Mouse (Mus musculus): ENCODE measurements around the gene Scamp4.
"Not testable (repeated sequence)": the region's sequence is repeated elsewhere in the genome, so short reads cannot be mapped to it uniquely, and the experiment has no call there.

The Scamp4 gene

DNA sequence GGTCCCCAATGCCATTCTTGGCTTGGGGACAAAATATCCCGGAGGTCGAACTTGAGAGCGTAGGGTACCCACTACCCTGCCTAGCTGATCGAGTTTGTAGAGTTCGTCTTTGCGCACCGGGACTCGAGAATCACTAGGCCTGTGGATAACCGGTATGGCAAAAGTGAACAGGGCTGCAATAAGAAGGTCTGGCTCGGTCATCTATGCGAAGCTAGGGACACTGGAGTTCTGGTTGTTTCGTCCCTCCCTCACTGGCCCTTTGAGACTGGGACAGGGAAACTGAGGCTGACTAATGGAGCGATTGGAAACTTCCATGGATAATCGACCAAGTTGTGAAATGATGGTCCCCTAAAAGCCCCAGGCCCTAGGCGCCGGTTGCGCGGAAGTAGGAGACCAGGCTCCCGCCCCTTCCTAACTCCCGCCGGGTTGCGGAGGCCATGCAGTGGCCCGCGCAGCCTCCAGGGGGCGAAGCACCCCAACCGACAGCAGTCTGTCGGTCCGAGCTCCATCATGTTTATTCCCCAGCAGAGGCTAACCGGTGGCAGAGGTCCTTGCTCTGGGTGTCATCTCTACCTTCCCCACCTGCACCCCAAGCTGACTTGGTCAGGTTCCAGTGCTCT, 24.4 kb upstream of the Scamp4 start:
- no peak for DNase-seq (ENCODE audit: low read depth)

- DNase-seq (ENCODE audit: low read depth) = peak; percentile 93
Measured at GRCm38 (mm10) chr10:80578911-80579310, 23.8 kb upstream of the Scamp4 start.

- DNase-seq (ENCODE audit: low read depth) = no peak
Measured at GRCm38 (mm10) chr10:80583047-80583446, 19.6 kb upstream of the Scamp4 start.

DNA sequence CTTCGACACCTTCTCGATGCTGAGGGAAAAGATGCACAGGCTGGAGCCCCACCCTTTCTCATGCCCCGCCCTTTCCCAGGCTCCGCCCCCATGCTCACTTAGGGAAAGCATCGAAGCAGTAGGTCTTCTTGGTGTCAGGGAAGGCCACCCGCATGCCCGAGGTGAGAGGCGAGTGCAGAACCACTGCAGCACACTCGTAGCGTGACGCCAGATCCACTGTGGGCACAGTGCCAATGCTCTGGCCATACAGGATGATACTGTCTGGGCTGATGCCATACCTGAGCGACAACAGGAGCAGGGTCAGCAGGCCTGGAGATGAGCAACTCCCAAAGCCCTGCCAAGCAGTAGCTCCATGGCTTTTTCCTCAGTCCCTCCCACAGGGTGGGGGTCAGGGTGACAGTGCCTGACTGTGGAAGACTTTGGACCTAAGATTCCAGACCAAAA, 18.6 kb upstream of the Scamp4 start:
- DNase-seq (ENCODE audit: low read depth) = no peak

- DNase-seq (ENCODE audit: low read depth) = no peak
Measured at GRCm38 (mm10) chr10:80584642-80585552, 17.8 kb upstream of the Scamp4 start.

DNA sequence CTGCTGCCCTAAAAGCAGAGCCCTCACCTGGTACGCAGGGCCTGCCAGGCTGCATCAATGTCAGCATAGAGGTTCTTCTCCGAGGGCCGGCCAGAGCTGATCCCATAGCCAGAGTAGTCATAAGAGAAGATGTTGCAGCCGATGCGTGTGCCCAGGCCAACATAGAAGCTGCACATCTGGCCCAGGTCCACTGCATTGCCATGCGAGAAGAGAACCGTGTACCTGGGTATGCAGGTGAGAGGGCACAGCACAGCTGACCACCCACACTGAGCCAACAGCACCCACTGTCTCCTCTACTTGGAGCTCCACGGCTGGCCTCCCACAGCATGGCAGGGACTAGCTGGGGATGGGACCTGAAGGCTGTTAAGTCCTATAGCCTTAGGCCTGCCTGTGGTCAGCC, 17.1 kb upstream of the Scamp4 start:
- no peak for DNase-seq (ENCODE audit: low read depth)

GRCm38 (mm10) chr10:80586407-80587304, 16.0 kb upstream of the Scamp4 start:
- no peak for DNase-seq (ENCODE audit: low read depth)

DNA sequence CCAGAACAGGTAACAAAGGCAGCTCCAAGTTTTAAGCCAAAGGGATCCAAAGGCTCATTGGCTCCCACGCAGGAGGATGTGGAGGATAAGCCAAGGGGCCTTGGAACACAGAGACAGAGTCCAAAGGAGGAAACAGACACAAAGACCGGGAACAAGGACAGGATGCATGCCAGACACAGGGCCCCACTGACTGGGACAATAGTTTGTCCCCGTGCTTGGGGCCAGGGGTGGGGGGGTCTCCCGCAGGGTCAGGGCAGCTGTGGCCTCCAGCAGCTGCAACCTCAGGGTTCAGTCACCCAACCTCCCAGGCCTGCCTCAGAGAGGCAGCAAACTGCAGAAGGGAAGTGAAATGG, 15.4 kb upstream of the Scamp4 start:
- no peak for DNase-seq (ENCODE audit: low read depth)

GRCm38 (mm10) chr10:80589127-80589878, 13.4 kb upstream of the Scamp4 start:
- DNase-seq (ENCODE audit: low read depth) = no peak

DNA sequence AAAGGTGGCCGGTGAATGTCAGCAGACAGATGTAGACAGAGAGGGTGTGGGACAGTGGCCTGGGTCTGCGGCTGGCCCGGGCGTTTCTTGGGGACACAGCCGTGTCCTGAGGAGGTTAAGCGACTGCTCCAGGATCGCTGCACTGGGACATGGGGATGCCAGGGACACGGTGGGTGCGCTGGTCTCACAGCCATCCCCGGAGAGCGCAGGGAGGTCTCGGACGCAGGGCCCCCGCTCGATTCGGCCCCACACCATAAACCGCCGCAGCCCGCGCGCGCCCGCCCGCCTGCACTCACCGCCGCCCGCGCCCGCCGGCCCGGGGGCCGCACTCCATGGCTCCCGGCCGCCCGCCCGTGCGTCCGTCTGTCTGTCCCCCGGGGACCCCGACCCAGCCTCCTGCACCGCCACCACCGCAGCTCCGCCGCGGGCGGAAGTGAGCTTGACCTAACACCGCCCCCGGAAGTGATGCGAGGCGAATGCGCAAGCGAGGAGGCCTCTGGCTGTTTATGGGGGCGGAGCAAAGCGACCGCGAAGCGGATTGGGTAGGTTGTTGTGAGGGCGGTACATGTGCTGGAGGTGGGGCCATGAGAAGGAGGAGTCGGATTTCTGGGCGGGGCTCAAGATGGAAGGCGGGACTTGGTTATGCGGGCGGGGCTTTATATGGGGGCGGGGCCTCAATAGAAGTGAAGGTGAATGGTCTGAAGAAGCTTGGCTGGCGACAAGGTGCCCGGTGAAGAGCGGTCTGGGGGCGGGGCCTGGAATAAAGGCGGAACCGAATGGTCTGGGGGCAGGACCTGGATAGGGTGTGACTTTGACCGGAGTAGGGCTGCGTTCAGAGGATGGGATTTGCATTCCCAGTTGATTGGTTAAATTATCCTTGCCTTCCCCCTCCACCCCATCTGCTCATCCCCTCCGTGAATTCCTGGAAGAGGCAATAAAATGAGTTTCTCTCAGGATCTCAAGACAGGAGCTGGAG, 12.5 kb upstream of the Scamp4 start, which contains the start of gene Abhd17a:
TSS of gene Abhd17a (minus strand) at position 463 of the 976 bp plus-strand sequence.
- DNase-seq (ENCODE audit: low read depth) = peak; percentile 97

GRCm38 (mm10) chr10:80596318-80596717, 6.4 kb upstream of the Scamp4 start:
- no peak for DNase-seq (ENCODE audit: low read depth)

GRCm38 (mm10) chr10:80603364-80603763, 692 bp downstream of the Scamp4 start:
- no peak for DNase-seq (ENCODE audit: low read depth)

DNA sequence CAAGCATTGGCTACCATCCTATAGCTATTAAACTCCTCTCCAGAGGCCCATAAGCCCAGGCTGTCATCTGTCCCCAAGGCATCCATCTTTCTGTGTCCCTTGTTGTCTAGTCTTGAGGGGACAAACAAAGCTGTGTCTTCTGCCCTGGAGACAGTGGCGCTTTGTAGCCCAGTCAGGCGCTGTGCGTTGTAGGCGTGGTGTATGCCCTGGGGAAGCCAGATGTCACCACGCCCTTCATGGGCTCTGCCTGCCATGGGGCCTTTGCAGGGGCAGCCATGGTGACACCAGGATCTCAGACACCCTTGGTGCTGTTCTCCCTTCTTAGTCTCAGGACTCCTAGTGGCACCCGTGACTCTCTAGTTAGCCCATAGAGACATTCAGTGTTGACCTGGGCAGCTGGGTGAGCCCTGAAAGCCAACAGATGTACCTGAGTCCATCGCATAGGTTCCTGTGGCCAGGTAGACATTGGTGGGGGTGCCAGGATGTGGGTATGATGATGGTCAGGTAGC, 1.4 kb downstream of the Scamp4 start:
- DNase-seq (ENCODE audit: low read depth) = peak; percentile 80

DNA sequence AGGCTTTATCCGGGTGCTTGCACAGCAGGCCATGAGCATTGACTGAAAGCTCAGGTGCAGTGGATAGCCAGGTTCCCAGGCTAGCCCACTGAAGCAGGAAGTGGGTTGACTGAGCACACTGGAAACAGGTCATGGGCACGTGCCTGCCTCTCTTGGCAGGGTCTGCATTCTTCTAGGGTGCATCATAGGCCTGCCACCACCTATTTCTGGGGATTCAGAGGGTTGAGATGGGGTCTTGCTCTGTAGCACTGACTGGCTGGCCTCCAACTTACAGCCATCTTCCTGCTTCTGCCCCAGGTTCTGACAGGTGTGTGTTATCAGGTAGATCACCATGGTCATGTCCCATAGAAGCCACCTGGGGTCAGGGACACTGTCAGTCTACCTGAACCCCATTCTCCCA, 2.3 kb downstream of the Scamp4 start:
- no peak for DNase-seq (ENCODE audit: low read depth)

DNA sequence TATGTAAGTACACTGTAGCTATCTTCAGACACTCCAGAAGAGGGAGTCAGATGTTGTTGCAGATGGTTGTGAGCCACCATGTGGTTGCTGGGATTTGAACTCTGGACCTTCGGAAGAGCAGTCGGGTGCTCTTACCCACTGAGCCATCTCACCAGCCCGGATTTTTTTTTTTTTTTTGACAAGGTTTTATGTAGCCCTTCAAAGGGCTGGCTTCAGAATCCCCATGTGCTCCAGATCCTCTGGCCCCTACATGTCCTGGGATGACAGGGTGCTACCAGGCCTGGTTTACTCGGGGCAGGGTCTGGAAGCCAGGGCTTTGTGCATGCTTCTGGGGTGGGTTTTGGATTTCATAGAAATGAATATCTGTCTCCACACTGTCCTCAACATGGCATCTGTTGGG, 3.0 kb downstream of the Scamp4 start, which contains the start of gene Gm49322:
TSS of gene Gm49322 (plus strand) at position 301 of the 400 bp plus-strand sequence.
- DNase-seq (ENCODE audit: low read depth) = not testable (repeated sequence)

GRCm38 (mm10) chr10:80606306-80606705, 3.6 kb downstream of the Scamp4 start:
- no peak for DNase-seq (ENCODE audit: low read depth)

- no peak for DNase-seq (ENCODE audit: low read depth)
Measured at GRCm38 (mm10) chr10:80606737-80607350, 4.2 kb downstream of the Scamp4 start.

- no peak for DNase-seq (ENCODE audit: low read depth)
Measured at GRCm38 (mm10) chr10:80608435-80608834, 5.8 kb downstream of the Scamp4 start.

GRCm38 (mm10) chr10:80609269-80609924, 6.7 kb downstream of the Scamp4 start:
- DNase-seq (ENCODE audit: low read depth) = no peak
